Mouse (Mus musculus) forebrain, embryonic 16.5 days (tissue): ENCODE measurements around the gene Clstn2. TPM values are rescaled to one million over a fixed set of nuclear protein-coding genes. Genes with fewer than 3 reads are reported as not detected.

Experiments
- ATAC-seq: fragments of 200-750 bp; cut with Nextera tagmentation; 2 replicates; pipeline ENCODE4 v1.8.0; 2017; ENCODE audit warnings: mild to moderate bottlenecking, moderate library complexity
- H3K27ac ChIP-seq: fragments of 300-500 bp; sonication (generic); 2 replicates; pipeline ENCODE4 v1.5.1; 2014; ENCODE audit warnings: low read length, control low read depth
- H3K27me3 ChIP-seq: fragments of 300-500 bp; sonication (generic); replicated peaks from 2 replicates; pipeline ENCODE4 v1.6.1; 2014; ENCODE audit warnings: low read length; ENCODE audit not compliant: control insufficient read depth, insufficient read depth
- H3K36me3 ChIP-seq: fragments of 300-500 bp; sonication (generic); 2 replicates; pipeline ENCODE4 v1.6.1; 2014; ENCODE audit not compliant: control insufficient read depth, insufficient read depth
- H3K4me1 ChIP-seq: fragments of 300-500 bp; sonication (generic); replicated peaks from 2 replicates; pipeline ENCODE4 v1.6.1; 2014; ENCODE audit warnings: low read length; ENCODE audit not compliant: control insufficient read depth, insufficient read depth
- H3K4me2 ChIP-seq: fragments of 300-500 bp; sonication (generic); 2 replicates; pipeline ENCODE4 v1.6.1; 2014; ENCODE audit warnings: mild to moderate bottlenecking, low read length, control low read depth
- H3K4me3 ChIP-seq: fragments of 300-500 bp; sonication (generic); replicated peaks from 2 replicates; pipeline ENCODE4 v1.5.1; 2014; ENCODE audit warnings: mild to moderate bottlenecking, low read length, control low read depth
- H3K9ac ChIP-seq: fragments of 300-500 bp; sonication (generic); replicated peaks from 2 replicates; pipeline ENCODE4 v1.6.1; 2014; ENCODE audit warnings: low read depth, low read length, control low read depth
- H3K9me3 ChIP-seq: fragments of 300-500 bp; sonication (generic); 2 replicates; pipeline ENCODE4 v1.6.1; 2016; ENCODE audit warnings: low read length; ENCODE audit not compliant: control insufficient read depth
- WGBS: fragments of 180-500 bp; shearing (Covaris S2); extraction: QIAGEN DNeasy Blood & Tissue Kit; methylation state at CpG from one replicate; pipeline ENCODE4 v1.1.7; 2014; 5-methylcytosine and 5-hydroxymethylcytosine counted together
- polyA plus RNA-seq: library from polyadenylated mRNA; unstranded; fragments of >200 nt; fragmentation: Nextera tagmentation; extraction: Ambion mirVana; gene quantifications from 2 replicates; pipeline ENCODE4 v1.2.1, GENCODE M21; 2015

Gene Clstn2
- polyA plus RNA-seq, 1 experiment from 2014 or later: 21.2 TPM

DNA sequence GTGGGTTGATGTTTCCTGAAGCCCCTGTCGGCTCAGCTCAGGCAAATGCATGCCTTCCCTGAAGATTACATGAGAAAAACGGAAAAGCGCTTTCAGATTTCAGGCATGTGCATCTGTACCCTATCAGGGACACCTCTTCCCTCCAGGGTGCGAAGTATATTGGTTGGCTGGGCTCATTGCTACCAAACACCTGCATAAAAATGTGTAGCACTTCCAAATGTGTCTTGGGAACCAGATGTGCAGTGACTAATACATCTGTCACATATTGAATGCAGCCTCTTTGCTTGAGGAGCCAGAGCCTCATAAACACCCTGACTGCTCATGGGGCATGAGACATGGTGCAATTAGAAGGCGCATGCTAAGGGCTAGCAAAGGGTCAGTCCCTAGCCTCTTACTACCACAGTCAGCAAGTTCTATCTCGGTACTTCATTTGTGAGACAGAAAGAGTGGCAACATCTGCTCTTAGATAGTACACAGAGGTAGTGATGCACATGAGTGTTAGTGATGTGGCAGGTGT lies 267.7 kb downstream of the Clstn2 start:
- no peak overlapping the region for H3K4me3 ChIP-seq
- H3K27ac ChIP-seq: no peak overlapping the region
- 93% methylated on average over 6 of the region's 6 CpGs for WGBS
- H3K36me3 ChIP-seq: no peaks in the 10 kb centered on the region
- no peak for ATAC-seq
- no peaks in the 10 kb centered on the region for H3K9me3 ChIP-seq
- H3K4me1 ChIP-seq: peaks cover 2% of the 10 kb centered on the region; the same call in 1 of the 2 replicates
- H3K9ac ChIP-seq: no peak overlapping the region
- no peak overlapping the region for H3K4me2 ChIP-seq
- no peaks in the 10 kb centered on the region for H3K27me3 ChIP-seq

GRCm38 (mm10) chr9:97763048-97763447 lies 269.9 kb downstream of the Clstn2 start:
- H3K9ac ChIP-seq: no peak overlapping the region
- H3K9me3 ChIP-seq: no peaks in the 10 kb centered on the region
- H3K27ac ChIP-seq: no peak overlapping the region
- peaks cover 2% of the 10 kb centered on the region; the same call in 1 of the 2 replicates for H3K4me1 ChIP-seq
- no peaks in the 10 kb centered on the region for H3K36me3 ChIP-seq
- ATAC-seq: no peak
- no peaks in the 10 kb centered on the region for H3K27me3 ChIP-seq
- H3K4me2 ChIP-seq: no peak overlapping the region
- WGBS: 79% methylated on average over 4 of the region's 4 CpGs
- H3K4me3 ChIP-seq: no peak overlapping the region

DNA sequence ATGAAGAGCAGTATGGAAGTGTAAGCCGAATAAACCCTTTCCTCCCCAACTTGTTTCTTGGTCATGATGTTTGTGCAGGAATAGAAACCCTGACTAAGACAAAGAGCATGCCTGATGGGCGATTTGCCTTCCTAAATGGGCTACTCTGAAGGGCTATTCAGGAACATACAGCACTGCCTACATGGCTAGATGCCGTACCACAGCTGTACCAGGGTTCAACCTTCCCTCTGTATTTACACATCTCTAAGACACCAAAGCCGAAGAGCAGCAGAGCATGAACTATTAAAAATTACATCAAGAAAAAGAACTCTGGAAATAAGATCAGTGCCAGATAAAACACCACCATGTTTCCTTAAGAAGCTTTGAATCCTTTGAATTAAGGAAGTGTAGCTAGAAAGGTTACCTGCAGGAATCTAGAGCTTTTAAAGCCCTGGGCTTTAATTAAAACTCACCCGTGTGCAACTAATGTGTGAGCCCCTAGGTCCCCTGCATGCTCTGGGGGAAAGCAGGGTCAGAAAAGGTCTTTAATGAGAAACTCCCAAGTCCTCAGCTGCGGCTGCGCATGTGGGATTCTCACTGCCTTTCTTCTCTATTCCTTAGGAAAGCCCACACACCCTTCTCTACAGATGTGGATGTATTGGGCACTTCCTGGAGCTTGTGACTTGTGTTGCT lies 277.2 kb downstream of the Clstn2 start:
- Histone ChIP-seq H3K36me3 (no peaks in the 10 kb centered on the region), H3K27ac (no peak overlapping the region), H3K4me2 (no peak overlapping the region), H3K4me1 (no peaks in the 10 kb centered on the region), H3K4me3 (no peak overlapping the region), H3K27me3 (no peaks in the 10 kb centered on the region), H3K9ac (no peak overlapping the region), H3K9me3 (no peaks in the 10 kb centered on the region)
- WGBS: 51% methylated on average over 6 of the region's 7 CpGs
- no peak for ATAC-seq

GRCm38 (mm10) chr9:97753715-97754114 lies 279.3 kb downstream of the Clstn2 start:
- Histone ChIP-seq H3K4me3 (no peak overlapping the region), H3K27me3 (no peaks in the 10 kb centered on the region), H3K27ac (no peak overlapping the region), H3K4me2 (no peak overlapping the region), H3K4me1 (no peaks in the 10 kb centered on the region), H3K36me3 (no peaks in the 10 kb centered on the region), H3K9ac (no peak overlapping the region), H3K9me3 (no peaks in the 10 kb centered on the region)
- 78% methylated on average over 2 of the region's 2 CpGs for WGBS
- ATAC-seq: no peak

DNA sequence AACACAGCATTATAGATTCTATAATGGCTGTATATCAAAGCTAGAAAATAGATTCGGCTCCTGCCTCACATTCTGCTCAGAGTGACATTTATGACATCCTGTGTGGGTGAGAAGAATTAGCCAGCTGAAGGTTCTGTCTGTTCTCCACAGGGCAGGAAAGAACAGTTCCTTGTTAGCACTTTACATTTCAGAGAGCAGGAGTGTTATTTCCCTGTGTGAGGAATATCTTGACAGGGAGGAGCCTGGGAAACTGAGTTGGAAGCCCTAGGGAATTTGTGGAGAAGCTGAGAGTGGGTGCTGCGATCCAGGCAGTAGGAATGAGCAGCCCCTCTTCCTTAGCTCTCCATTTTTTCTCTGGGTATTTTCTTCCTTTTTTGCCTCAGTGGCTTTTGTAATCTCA lies 286.4 kb downstream of the Clstn2 start:
- ATAC-seq: no peak
- H3K27me3 ChIP-seq: no peaks in the 10 kb centered on the region
- WGBS: 65% methylated on average over 2 of the region's 2 CpGs

GRCm38 (mm10) chr9:97727715-97728486 lies 305.1 kb downstream of the Clstn2 start:
- ATAC-seq: peak; percentile 62
- Histone ChIP-seq H3K4me1 (0 out of 2 replicates have a peak, but pooled peaks cover 4% of the 10 kb centered on the region), H3K36me3 (no peaks in the 10 kb centered on the region), H3K4me2 (no peak overlapping the region), H3K4me3 (no peak overlapping the region), H3K27ac (no peak overlapping the region), H3K9ac (no peak overlapping the region), H3K9me3 (no peaks in the 10 kb centered on the region), H3K27me3 (no peaks in the 10 kb centered on the region)
- WGBS: 22% methylated on average over 3 of the region's 3 CpGs

More for the DNA sequence above, 286.4 kb downstream of the Clstn2 start:
- Histone ChIP-seq H3K27ac (no peak overlapping the region), H3K36me3 (no peaks in the 10 kb centered on the region), H3K9me3 (no peaks in the 10 kb centered on the region), H3K4me2 (no peak overlapping the region), H3K4me1 (peaks cover 4% of the 10 kb centered on the region; the same call in 1 of the 2 replicates), H3K9ac (no peak overlapping the region), H3K4me3 (no peak overlapping the region)

DNA sequence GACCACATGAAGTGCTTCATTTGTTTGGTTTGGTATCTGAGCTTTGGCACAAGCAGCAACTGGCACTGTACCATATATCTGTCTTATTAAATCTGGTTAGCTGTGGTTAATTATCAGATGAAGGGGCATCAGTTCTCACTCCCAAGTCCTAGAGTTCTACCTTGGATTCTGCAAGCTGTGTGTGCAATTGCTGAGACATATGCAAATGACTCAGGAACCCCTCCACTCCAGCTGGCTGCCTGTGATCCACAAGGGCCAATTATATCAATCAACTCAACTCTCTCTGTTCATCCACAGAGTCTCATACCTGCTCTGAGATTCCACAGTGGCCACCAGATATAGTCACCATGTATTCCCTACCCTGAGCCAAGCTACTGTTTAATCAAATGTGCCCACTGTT lies 315.3 kb downstream of the Clstn2 start:
- Histone ChIP-seq H3K4me2 (no peak overlapping the region), H3K4me3 (no peak overlapping the region), H3K4me1 (peaks cover 6% of the 10 kb centered on the region), H3K9ac (no peak overlapping the region), H3K27ac (no peak overlapping the region), H3K36me3 (no peaks in the 10 kb centered on the region), H3K27me3 (no peaks in the 10 kb centered on the region), H3K9me3 (no peaks in the 10 kb centered on the region)
- peak; percentile 54; the same call in 1 of the 2 replicates for ATAC-seq

DNA sequence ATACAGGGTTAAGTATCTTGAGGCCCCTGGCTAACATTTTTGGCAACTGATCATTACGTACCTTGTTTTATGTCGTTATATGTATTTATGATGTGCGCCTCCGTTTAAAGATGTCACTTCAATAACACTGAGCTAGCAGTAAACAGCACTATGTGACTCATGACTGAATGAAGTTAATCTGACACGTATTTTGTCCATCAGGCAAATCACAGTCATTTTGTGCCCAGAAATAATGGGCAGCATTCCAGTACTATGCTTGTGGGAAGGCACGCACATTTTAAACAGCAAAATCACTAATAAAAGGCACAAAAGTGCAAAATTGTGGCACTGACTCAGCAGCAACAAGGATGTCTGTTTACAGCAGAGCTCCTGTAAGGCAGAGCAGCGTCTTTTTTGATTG lies 316.0 kb downstream of the Clstn2 start:
- no peak overlapping the region for H3K9ac ChIP-seq
- H3K4me2 ChIP-seq: no peak overlapping the region
- H3K36me3 ChIP-seq: no peaks in the 10 kb centered on the region
- no peak overlapping the region for H3K27ac ChIP-seq
- 34% methylated on average over 7 of the region's 7 CpGs for WGBS
- 0 out of 2 replicates have a peak, but pooled peaks have one; percentile 47 for ATAC-seq
- no peaks in the 10 kb centered on the region for H3K9me3 ChIP-seq
- H3K27me3 ChIP-seq: no peaks in the 10 kb centered on the region
- H3K4me3 ChIP-seq: no peak overlapping the region
- peaks cover 6% of the 10 kb centered on the region for H3K4me1 ChIP-seq

DNA sequence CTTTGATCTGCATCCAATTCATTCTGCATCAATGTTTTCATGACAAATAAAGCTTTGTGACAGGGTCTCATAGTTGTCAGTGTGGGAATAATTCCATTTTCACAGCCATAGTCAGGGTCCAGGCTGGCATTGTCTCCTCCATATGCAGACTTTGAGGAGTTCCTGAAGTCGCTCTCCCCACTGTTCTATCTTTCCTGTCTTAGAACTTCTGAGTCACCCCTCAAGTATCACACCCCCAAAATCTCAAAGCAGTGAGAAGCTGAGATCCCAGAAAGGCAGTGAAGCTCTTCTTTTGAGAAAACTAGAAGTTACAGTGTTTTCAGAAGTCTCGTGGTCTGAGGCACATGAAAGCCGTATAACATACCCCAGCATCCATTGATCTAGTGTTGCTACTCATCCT lies 320.1 kb downstream of the Clstn2 start:
- no peak overlapping the region for H3K4me3 ChIP-seq
- H3K4me2 ChIP-seq: no peak overlapping the region
- H3K27ac ChIP-seq: no peak overlapping the region
- 94% methylated on average over 3 of the region's 3 CpGs for WGBS
- H3K4me1 ChIP-seq: peaks cover 6% of the 10 kb centered on the region
- ATAC-seq: no peak
- no peaks in the 10 kb centered on the region for H3K9me3 ChIP-seq
- no peaks in the 10 kb centered on the region for H3K27me3 ChIP-seq
- no peak overlapping the region for H3K9ac ChIP-seq
- no peaks in the 10 kb centered on the region for H3K36me3 ChIP-seq
